Mouse (Mus musculus) thymus, adult 2 months (tissue): ENCODE results near the gene Pde9a.

Source experiments
- CTCF ChIP-seq: fragments of 200-500 bp; IDR thresholded peaks from 2 replicates; pipeline ENCODE4 v1.5.1; 2012; ENCODE audit warnings: mild to moderate bottlenecking, control low read depth, low read length, moderate library complexity, borderline replicate concordance; ENCODE audit not compliant: control insufficient read depth, poor library complexity, insufficient read depth; ENCODE audit errors: extremely low read depth
- POLR2A ChIP-seq: fragments of 200-500 bp; IDR thresholded peaks from 2 replicates; pipeline ENCODE4 v1.6.1; 2012; ENCODE audit warnings: mild to moderate bottlenecking, low read length, control low read depth, moderate library complexity; ENCODE audit not compliant: control insufficient read depth, poor library complexity, insufficient read depth; ENCODE audit errors: extremely low read depth

GRCm38 (mm10) chr17:31448519-31448918, 62.5 kb downstream of the Pde9a start:
- TF ChIP-seq CTCF, result no peak
- TF ChIP-seq POLR2A, result no peak
